Mouse (Mus musculus): ENCODE measurements at regions not wholly inside any gene's neighbourhood (a gene's known extent, or its start where the extent isn't known, plus 50 kb on each side); places are given as distances from the start of the nearest gene placed in this dataset.

DNA sequence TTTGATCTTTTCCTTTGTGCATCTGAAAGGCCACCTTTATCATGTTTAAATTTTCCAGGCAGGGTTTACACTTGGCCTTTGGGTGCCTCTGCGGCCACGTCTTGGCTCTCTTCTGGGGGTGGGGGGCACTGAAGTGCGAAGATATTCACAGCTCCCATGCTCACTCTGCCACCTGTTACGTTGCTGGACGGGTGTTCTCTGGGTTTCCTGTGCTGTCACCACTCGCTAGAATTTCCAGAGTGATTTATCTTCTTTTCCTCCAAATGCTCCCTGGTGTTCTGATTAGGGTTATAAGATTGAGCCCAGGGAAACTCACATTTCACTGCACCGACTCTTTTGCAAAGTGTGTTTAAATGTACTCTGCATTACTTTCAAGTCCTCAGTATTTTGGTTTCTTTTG is 404.8 kb upstream of the Mki67 start:
- DNase-seq: no peak

DNA sequence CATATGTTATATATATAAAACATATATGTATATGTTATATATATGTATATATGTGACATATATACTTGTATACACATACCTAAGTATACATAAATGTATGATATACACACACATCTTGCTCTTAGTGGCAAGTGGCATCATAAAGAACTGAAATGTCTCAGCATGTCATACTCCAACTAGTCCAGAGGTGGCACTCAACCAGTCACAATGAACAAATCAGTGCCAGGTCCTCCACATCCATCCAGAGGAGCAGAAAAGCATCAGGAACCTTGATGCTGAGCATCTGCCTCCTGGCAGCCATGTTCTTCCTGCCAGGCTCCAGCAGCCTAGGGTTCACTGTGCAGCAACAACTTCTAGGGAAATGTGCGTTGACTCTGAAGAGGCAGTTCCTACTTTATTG is 405.2 kb upstream of the Mki67 start:
- peak; percentile 46 for DNase-seq

DNA sequence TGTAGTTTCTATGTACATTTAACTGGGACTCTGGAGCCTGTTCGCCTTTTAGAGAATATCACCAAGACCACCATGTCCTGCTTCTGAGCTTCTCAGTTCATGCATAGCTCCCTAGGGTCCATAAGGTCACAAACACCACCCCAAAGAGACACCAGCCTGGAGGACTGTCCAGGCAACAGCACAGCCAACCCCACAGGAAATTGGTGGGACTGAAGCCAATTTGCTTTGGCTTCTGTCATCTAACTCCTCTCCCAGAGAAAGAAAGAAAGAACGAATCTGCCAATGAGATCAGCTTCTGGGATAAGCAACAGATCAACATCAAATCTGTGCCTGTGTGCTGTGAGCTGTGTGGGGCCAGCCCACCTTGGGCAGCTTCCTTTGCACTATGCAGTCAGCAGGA is 408.6 kb upstream of the Mki67 start:
- DNase-seq: no peak

DNA sequence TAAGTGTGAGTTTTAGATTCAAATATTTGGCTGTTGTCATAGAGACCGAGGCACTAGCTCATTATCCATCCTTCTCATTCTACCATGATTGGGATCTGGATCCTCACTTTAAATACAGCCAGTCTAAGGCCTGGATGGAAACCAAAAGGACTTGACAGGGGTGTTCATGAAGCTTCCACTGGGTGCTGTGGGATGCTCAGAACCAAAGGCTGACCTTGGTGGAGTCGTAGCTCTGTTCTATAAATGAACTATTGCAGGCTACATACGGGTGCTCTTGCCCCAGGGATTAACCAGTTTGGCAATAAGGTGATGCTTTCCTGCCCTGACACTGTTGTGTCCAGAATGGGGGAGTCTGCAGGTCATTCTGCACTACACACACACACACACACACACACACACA is 410.2 kb upstream of the Mki67 start:
- DNase-seq: no peak

DNA sequence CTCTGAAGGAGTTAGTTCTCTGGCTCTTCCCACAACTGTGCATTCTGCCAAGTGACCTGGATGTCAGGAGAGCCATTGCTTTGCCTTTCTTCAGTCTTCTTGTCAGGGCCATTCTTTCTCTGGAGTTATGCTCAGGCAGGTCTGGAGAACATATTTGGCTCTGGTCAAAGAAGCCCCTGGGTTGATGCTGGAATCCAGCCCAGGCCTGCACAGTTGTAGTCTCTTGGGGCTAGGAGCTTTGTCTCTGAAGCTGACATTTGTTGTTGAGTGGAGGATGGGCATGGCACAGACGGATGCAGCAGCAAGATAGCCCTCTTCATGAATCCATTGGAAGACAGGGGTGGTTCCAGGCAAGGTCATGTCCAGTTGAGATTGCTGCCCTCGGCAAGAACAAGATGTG is 411.4 kb upstream of the Mki67 start:
- DNase-seq: no peak

DNA sequence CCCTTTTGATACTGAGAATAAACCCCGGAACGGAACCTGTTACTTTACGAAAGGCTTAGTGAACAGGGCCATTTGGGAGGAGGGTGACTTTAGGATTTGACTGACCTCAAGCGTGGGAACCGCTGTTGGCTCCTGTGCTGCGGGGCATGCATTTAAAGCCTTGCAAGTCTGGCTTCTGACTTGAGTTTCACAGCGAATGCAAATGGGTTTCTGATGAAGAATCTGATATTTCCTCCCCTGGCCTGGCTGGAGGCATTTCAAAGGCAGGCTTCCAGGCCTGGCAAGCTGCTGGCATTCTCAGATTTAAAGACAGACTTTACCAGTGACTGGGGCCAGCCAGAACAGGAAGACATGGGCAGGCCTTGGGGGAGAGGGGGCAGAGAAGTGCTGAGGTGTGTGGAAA is 413.6 kb upstream of the Mki67 start:
- no peak for DNase-seq

DNA sequence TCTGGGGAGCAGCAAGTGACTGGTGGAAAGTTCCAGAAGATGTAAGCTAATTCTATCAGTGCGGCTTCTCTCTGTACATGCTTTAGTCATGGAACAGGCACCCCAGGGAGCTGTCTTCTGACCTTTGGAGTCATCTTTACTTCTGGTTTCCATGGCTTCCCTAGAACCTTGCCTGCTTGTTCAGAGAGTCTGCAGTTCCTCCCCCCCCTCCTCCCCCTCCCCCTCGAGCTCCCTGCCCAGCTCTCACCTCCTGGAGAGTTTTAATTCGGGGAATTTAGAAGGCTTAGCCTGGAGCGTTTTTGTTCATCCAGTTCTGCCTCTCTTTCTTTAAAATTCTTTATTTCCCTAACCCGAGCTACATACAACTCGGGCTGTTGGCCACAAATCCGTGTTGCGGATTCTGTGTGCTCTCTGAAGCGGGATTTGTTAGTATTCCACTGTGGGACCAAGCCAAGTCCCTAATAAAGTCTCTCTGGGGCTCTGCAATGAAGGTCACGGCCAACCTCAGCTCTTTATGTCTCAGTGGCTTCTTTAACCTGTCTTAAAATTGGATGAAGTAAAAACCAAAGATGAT is 414.6 kb upstream of the Mki67 start:
- no peak for DNase-seq

DNA sequence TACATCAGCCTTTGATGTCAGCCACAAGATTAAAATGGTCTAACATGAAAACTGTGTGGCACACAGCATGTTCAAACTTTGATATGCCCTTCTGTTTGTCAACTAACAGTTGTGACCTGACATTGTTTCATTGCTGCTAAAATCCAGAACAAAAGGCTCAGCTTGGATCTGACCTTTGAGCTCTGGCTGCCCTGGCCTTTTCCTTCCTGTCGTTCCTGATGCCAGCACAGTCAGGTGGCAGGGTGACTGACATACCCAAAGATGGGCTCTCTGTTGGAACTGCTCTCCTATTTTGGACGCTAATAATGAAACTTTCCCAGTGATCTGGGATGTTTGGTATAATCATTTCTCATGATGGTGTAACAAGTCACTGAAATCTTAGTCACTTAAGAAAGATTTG is 416.8 kb upstream of the Mki67 start:
- DNase-seq: no peak

DNA sequence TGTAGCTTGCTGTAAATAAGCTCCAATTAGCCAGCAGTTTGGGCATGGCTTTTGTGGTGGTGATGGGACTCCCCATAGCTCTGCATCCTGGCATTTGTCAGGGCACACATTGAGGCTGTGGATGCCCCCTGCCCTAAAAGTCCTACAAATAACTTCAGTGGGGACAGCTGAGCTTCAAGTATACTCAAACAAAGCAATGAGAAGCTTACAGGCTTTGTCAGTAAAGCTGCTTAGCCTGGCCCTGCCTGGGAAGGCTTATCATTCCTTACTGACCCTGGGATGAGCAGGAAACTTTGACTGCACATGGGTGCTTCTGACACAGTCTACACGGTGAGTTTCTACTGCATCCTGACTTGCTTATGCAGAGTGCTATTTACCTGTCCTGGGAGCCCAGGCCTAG is 420.5 kb upstream of the Mki67 start:
- peak; percentile 64 for DNase-seq

DNA sequence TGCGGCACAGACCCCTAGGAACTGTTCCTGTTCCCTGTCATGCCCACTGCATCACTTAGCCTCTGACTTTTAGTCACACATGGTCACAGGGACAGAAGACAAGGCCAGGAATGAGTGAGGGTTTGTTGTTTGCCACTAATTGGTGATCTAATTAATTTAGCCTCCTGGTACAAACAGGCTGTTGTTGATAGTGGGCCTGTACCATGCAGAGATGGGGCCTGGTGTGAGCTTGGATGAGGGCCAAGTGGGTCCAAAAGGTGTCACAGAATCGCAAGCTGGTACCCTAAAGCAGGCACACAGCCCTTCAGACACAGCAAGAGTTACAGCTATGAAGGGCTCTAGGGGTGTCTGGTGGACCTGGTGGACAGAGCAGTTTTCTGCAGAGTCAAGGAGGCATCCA is 421.2 kb upstream of the Mki67 start:
- peak; percentile 45 for DNase-seq

DNA sequence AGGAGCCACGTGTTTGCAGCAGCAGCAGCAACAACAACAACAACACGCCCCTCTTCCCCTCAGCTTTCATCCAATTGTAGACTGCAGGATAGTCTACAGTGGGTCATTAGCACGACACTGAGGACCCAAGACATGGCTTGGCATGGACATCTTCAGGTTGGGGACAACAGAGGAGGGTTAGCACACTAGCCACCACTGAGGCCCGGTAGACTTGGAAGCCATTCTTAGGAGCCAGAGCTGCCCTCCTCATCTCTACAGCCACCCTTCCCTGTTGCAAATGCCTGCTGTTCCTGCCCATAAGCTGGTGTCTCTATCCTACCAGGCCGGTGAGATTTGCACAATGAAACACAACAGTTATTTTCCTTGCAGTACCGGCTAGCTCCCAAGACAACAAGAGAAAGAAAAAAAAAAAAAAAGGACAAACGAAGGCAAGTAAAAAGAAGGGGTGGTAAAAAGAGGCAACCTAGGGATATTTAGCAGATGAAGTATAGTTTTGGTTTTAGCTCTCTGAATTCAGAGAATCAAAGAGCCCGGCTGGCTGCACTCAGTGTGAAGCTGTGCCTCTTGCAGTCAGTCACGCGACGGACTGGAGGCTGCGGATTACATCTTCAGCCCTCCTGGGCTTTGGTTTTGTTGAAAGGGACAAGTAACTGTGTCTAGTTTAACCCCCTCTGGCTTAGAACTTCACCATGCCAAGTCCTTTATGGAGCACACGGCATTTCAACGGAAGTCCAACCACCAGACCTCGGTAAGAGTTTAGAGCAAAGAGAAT is 421.9 kb upstream of the Mki67 start:
- no peak for DNase-seq

DNA sequence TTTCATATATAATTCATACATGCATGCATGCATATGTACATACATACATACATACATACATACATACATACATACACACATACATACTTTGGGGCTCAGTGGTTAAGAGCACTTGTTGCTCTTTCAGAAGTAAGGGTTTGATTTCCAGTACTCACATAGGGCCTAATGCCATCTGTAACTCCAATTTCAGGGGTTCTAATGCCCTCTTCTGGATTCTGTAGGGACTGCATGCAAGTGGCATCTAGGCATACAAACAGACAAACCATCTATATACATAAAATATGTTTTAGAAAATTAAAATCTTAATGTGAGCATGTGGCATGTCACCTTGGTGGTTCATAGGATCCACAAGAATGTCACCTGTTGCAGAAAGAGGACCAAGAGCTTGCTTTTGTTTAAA is 426.7 kb upstream of the Mki67 start:
- DNase-seq: peak; percentile 25

DNA sequence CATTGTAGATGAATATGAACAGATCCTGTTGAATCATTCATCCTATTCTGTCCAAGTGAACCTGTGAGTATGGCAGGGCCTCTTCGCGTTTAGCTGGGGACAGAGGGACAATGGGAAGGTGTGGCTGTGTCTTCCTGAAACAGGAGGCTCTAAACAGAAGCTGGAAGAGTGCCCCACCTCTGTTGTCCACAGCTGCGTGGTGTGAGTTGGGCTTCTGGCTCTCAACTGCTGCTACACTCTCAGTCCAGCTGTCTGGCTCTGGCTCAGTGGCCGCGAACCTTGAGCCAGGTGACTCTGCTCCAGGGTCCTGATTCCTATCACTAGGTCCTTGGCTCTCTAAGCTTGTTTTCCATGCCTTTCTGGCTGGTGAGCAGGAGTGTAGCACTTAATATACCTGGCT is 434.0 kb upstream of the Mki67 start:
- DNase-seq: no peak

DNA sequence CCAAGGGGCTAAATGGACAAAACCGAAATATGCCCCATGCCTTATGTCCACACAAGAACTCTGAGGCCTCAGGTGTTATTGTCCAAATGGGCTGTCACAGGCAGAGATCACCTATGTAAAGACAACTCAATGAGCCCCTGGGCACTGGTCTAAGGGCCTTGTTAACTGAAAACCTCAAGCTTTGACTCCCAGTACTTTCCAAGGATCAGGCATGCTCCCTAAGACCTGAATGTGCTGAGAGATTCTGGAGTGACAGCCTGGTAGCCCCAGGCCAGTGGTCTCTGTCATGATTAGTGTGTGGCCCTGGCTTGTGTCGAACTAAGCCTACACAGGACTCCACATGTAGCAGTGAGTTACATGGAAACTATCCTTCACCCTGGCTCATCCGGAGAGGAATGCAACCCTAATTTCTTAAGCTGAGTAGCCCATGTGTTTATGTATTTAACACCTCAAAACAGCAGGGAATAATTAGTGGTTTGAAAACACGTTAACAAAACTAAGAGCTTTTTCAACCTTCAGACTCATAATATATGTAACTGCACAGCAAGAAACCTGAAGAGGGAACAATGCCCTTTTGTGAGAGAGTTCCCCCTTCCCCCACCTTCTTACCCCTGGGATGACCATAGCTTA is 435.3 kb upstream of the Mki67 start:
- peak; percentile 31 for DNase-seq

DNA sequence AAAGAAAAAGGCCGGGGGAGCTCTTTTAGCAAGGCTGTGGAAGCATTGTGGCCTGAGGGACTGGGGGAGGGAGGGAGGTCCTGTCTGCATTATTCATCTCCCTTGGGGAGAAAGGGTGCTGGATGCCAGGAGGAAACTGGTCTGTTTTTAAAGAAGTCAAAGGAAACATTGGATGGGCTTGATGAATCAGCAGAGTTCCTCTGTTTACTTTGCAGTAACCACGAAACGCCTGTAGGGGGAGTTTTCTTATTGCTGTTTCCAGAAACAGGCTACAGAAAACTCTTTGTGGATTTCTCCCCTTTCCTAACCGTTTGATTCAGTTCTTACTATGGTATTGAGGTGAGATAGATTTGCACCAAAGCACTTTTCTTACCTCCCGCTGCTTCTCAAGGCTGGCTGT is 436.3 kb upstream of the Mki67 start:
- peak; percentile 77 for DNase-seq

DNA sequence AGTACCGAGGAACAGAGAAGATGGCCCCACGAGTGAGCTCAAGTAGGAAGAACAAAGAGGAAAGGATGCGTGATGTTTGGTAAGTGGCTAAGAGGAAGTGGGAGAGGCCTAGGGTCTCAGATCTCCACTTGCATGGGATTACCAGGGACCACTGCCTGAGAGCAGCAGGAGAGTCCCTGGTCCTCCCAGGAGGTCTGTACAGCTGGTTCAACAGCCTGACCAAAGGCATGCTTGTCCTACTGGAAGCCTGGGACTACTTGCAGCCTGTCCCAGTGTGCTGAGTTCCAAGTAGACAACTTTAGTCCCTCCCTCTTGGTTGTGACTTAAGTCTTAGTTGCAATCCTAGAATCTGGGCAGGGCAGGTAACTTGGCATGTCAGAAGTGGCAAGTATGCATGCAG is 437.5 kb upstream of the Mki67 start:
- DNase-seq: no peak

DNA sequence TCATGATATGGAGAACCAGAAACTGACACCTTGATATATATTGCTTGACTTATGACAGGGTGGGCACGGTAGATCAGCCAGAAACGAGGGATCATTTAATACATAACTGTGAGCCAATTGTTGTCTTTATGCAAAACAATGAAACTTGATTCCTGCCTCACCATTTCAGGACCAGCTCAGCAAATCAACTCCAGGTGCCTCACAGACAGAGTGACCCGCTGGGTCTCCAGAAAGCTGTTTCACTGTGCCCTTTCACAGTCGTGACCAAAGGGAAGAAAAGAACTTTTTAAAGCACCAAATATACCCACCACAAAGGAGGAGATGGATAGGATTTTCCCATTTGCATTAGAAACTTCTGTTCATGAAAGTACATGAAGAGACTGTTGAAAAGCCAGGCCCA is 443.0 kb upstream of the Mki67 start:
- no peak for DNase-seq

DNA sequence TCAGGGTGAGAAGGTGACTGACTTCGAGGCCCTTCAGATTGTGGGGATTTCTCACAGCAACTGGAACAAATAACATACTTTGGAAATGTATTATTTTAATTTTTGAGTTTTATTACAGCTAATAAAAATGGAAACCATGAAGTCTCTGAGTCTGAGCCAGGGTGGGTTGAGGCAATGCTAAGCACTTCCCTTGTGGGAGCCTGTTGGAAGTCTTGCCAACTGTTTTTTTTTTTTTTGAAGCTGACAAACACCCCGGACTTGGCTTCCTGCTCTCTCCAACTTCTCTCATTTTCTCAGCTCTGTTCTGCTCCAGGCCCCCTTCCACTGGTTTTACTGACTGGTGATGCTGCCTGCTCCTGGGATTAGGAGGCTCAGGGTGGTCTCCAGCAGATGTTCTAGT is 445.4 kb upstream of the Mki67 start:
- no peak for DNase-seq

DNA sequence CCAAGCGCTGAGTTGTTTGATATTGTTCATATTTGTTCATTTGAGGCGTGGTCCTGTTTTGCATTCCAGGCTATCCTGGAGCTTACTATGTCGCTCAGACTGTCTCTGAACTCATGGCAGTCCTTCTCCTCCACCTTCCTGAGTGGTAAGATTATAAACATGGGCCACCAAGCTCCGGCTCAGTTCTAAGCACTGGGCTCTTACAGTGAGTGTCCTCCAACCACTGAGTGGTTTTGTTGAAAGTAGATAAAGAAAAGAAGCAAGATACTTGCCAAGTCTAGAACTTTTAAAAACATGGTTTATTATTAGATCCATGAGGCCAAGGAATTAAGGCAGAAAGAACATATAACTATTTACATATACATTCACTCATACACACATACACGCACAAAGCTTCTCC is 448.7 kb upstream of the Mki67 start:
- no peak for DNase-seq

DNA sequence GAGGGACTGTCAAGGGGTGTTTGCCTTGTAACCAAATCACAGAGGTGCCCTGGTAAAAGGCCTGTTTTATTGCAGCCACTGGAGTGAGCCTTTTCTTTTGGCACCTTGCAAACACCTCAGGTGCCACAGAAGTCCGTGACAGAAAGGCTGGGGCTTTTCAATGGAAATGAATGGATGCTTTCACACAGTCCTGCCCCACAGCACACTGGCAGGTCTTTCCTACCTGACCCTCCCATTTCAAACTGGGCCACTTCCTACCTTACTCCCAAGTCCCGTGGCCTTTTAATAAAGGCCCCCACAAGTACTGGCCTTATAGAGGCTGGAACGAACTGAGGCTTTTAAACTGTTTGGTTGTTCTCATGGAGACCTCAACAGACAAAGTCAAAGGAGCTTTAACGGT is 453.1 kb upstream of the Mki67 start:
- DNase-seq: no peak

DNA sequence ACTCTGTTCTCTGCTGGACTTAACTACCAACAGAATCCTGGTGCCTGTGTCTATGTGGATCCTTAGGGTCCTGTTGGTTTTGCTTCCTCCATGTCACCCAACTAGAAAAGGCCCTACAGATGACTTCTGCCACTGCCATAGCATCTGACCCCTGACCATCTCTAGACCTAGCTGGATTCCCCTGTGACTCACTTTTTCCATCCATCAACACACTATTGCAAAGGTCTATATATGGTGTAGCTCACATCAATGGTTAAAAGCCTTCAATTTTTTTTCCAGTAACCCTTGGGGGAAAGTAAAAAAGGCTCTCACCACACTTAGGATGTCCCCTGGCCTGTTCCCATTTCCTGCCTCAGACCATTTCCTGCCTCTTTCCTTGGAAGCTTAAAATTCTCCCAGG is 460.2 kb upstream of the Mki67 start:
- no peak for DNase-seq

DNA sequence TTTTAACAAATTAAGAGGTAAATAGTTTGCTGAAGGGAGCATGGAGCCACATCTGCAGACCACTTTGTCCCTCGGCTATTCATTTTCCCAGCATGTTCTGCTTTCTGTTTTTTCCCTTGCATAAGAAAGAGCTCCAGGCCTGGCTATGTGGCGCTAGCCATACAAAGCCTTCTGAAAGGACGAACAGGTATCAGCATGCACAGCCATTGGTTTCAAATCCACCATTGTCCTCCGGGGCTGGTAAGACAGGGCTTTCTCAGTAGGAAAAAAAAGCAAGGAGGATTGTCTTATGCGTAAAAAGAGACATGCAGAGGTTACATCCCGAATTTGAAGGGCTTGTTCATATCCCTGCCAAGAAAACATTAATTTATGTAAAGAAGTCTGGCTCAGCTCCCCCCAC is 464.8 kb upstream of the Mki67 start:
- no peak for DNase-seq

DNA sequence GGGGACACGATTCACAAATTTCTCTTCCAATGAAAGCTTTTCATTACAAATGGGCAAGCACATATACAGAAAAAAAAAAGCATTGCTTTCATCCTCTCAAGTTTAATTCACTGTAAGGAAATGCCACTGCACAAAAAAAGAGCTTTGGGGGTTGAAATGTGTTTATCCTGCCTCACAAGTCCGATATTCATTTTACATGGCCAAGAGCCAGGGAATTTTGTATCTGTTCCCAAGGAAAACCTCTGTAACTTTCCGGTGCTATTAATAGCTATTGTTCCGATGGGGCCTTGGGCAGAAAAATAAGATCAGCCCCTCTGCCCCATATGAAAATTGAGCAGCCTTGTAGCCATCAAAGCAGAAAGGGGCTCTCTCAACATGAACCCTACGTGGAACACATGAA is 465.9 kb upstream of the Mki67 start:
- no peak for DNase-seq

DNA sequence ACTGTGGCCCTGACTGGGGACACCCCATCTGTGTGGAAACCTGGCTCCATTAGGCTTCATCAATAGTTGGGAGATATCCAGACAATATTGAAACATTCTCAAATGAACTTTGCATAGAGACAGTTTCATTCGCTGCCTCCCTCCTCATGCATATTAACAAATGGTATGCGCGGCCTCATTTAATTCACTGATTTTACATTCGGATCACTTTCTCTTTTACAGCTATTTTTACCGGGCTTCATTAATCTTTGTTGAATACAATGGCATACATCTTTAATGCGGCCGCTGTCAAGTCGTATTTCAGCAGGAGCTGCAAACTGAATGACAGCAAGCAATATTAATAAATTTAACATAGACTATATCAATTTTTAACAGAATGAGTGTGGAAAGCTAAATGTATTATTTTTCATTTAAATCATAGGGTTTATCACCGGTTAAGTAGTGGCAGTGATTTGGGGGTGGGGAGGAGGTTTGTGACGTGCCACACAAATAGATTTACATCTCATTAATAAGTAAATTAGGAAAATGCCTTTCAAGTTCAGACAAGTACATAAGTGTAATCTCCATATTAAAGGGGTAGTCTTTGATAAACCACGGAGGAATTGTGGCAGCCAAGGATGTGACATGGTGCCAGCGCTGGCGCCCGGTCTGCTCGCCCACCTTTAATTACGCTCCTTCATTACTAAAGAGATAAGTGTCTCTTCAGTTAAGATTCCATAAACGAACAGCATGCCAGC is 480.4 kb upstream of the Mki67 start:
- DNase-seq: no peak

All from retina, postnatal 1 day (tissue).